Mouse (Mus musculus) thymus, adult 2 months (tissue): ENCODE results near the gene Ly6c2.

ENCODE experiments used
- CTCF ChIP-seq: fragments of 200-500 bp; IDR thresholded peaks from 2 replicates; pipeline ENCODE4 v1.5.1; 2012; ENCODE audit warnings: mild to moderate bottlenecking, control low read depth, low read length, moderate library complexity, borderline replicate concordance; ENCODE audit not compliant: control insufficient read depth, poor library complexity, insufficient read depth; ENCODE audit errors: extremely low read depth
- POLR2A ChIP-seq: fragments of 200-500 bp; IDR thresholded peaks from 2 replicates; pipeline ENCODE4 v1.6.1; 2012; ENCODE audit warnings: mild to moderate bottlenecking, low read length, control low read depth, moderate library complexity; ENCODE audit not compliant: control insufficient read depth, poor library complexity, insufficient read depth; ENCODE audit errors: extremely low read depth

GRCm38 (mm10) chr15:75157646-75158045 is 45.9 kb upstream of the Ly6c2 start:
- TF ChIP-seq CTCF (no peak), POLR2A (no peak)
